Mouse (Mus musculus): ENCODE measurements around the gene Pawr.

The Pawr gene

DNA sequence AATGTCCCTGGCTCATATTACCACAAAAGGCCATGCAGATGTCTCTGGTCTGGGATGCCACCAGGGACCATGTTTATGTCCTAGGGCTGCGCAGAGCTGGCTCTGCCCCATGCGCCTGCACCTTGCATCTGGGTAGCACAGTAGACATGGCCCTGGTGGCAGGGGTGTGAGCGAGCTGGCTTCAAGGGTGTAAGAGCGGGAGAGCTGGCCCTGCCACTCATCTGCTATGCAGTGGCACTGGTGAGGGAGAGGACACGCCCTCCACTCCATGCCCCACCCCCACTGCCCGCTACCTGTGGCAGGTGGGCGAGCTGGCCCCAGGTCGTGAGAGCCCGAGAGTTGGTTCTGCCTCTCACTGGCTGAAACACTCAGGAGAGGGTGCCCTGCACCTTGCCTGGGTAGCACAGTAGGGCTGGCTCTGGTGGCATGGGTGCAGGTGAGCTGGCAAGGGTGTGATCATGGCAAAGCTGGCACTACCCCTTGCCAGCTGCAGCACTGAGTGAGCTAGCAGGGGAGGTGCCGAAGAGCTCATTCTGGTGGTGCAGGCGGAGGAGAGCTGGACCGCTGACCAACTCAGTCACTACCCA, 24.8 kb downstream of the Pawr start:
- CTCF ChIA-PET, result no interaction called here

DNA sequence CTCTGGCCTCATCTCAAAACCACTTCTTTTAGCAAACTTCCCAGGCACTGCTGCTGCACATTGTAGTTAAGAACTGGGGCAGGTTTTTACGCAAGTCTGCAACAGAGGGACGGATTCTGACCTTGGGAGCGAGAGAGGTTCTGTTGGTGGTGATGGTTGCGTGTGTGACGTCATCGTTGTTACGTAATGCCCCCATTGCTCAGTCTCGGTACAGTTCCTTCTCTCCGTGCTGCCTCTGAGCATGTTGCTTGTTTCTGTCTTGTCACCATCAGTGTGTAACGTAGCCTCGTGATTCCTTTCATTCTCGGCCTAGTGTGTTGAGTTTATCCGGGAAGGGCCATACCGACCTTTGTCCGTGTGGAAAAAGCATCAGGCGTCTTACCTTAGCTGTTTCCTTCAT, 28.1 kb downstream of the Pawr start:
- CTCF ChIA-PET, result interaction anchor here (0.6 kb wide), 1 partner anchor 524 kb away, joined by 4 read pairs; no protein-coding TSS in a partner anchor

GRCm38 (mm10) chr10:108360801-108361200, 28.9 kb downstream of the Pawr start:
- CTCF ChIA-PET, result no interaction called here

GRCm38 (mm10) chr10:108361419-108362155, 29.7 kb downstream of the Pawr start:
- CTCF ChIA-PET, result no interaction called here

DNA sequence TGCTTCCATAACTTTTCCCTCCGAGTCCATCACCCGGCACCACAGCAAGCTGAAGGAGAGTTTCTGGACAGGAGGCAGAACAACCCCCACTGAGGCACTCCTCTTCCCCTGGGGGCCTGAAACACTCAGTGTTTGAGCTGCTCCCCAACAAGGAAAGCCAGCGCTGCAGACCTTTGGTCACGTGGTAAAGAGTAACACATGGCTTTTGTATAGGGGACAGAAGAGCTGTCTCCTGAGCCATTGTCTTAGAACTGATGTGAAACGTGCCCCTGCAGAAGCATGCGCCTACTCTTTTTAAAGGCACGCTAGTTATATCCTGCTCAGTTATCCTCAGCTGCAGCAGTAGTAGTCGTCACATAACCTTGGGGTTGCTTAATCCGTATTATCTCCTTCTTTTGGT, 32.0 kb downstream of the Pawr start:
- CTCF ChIA-PET, result no interaction called here

DNA sequence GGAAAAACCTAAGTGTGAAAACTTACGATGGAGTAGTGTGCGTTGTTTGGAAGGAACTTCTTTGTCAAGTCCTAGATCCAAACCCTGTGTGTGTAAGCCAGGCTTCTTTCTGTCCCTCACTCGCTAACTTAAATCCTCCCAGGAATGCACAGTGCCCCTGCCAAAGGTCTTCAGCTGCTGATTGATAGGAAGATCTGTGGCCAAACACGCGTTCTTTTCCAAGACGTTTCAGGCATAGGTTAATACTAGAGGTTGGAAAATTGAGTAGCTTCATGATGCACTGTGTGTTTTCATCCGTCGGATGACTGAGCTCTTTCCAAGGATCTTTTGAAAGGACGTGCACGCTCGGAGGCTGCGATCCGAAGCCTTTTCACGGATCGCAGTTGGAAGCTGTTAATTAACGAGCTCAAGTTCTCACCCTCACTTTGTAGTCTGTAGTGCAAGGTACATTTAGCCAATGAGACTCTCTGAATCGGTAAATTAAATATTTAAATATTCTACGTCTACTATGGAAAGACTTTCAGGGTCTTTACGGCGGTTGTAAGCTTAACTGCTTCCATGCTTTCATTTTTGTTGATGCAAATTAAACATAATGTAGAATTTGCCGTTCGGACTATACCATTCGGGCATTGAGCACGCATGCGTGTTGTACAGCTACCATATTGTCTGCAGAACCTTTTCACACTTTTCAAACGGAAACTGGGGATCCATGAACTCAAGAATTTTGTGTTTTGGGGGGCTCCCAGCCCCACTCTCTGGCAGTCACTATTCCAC, 33.2 kb downstream of the Pawr start:
- CTCF ChIA-PET, result no interaction called here

DNA sequence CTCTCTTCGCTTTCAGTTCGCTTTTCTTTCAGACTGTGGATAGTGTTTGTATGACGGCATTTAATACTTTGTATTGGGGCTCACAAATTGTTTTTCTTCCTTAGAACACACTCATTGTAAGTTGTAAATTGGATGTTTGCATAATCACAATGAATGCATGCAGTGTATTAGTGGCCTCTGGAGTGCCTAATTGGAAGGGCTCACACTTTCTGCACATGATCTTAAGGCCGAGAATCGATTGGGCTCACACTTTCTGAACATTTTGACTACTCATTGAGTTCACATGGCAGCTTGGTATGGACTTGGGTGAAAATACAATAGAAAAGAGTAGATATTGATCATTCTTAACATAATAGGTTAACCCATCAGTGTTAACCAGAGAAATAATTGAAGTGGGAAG, 34.3 kb downstream of the Pawr start:
- CTCF ChIA-PET, result no interaction called here

DNA sequence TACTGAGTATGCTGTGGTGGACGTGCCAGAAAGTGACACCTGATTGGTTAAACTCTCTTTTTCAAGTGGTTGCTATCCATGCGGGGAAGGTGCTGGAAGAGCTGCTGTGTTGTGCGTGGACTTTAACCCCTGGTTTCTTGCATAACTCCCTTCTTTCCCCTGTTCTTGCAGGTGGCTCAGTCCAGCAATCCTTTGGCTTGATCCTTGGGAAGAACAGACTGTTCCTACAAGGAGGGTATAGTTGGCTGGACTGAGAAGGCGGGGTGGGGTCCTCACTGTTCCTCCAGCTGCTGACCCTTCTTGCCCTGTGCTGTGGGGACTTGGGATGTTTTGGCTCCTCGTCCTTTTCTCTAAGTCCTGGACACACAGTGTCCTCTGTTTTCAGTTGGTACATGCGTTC, 36.4 kb downstream of the Pawr start:
- CTCF ChIA-PET, result no interaction called here

GRCm38 (mm10) chr10:108372258-108372657, 40.3 kb downstream of the Pawr start:
- CTCF ChIA-PET, result no interaction called here

- CTCF ChIA-PET, result no interaction called here
Observed at GRCm38 (mm10) chr10:108372858-108373257, 40.9 kb downstream of the Pawr start.

GRCm38 (mm10) chr10:108375796-108376195, 43.9 kb downstream of the Pawr start:
- CTCF ChIA-PET, result no interaction called here

GRCm38 (mm10) chr10:108376366-108376765, 44.4 kb downstream of the Pawr start:
- CTCF ChIA-PET, result no interaction called here

- CTCF ChIA-PET, result no interaction called here
Observed at GRCm38 (mm10) chr10:108377369-108377768, 45.4 kb downstream of the Pawr start.

DNA sequence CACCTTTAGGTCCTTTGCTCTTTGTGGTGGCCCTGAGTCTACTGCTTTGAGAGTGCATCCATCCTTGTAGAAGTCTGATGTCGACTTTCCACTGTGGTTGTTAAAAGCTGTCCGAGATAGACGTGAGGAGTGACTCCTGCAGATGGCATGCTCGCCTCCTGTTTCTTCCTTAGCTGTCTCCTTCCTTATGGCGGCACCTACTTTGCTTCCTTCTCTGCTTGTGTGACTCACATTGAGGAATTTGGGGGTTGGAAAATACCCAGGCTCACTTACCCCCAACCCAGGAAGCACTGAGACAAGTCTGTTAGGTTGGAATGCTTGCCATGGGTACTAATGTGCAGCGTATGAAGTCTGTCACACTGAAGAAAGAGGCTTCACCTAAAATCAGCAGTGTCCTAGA, 46.1 kb downstream of the Pawr start:
- CTCF ChIA-PET, result no interaction called here

- CTCF ChIA-PET, result no interaction called here
Observed at GRCm38 (mm10) chr10:108378479-108378878, 46.6 kb downstream of the Pawr start.

GRCm38 (mm10) chr10:108380715-108381114, 48.8 kb downstream of the Pawr start:
- CTCF ChIA-PET, result no interaction called here

DNA sequence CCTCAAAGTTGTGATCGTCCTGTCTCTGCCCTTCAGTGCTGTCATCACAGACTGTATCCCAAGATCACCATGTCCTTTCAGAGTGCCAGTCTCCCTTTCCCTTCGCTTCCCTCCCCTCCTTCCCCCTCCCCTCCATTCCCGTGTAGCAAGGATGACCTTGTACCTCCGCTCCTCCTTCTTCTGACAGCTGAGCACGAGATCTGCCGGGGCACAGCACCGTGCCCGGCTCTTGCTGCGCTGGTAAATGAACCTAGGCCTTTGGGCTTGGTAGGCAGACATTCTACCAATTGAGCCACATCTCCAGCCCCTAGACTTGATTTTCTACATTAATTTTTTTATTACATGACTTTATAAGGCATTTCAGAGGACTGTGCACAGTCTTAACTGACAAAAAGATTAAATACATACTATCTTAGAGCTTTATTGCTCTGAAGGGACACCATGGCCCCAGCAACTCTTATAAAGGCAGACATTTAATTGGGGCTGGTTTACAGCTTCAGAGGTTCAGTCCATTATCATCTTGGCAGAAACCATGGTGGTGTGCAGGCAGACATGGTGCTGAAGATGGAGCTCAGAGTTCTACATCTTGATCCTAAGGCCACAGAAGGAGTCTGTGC, 52.3 kb downstream of the Pawr start:
- CTCF ChIA-PET, result no interaction called here

DNA sequence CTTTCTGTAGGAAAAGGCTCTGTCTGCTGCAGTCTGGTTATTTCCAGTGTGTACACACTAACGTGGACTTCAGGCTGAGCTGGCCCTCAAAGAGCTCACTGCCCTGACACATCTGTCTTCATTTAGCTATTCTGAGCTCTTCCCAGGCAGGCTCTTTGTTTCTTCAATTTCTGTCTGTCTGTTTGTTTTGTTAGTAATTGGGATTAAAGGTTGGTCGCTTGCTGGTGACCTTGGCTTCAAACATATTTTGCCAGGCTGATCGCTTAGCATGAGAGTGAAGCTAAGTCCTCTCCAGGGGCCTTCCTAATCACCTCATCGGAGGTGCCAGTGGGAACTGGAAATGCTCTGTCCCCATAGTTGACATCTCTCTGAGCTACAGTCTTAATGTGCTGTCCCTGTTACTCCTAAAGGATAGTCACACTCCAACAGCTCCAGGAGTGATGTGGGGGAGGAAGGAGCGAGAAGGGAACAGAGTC, 53.6 kb downstream of the Pawr start:
- CTCF ChIA-PET, result no interaction called here

- CTCF ChIA-PET, result no interaction called here
Observed at GRCm38 (mm10) chr10:108388410-108388915, 56.5 kb downstream of the Pawr start.

DNA sequence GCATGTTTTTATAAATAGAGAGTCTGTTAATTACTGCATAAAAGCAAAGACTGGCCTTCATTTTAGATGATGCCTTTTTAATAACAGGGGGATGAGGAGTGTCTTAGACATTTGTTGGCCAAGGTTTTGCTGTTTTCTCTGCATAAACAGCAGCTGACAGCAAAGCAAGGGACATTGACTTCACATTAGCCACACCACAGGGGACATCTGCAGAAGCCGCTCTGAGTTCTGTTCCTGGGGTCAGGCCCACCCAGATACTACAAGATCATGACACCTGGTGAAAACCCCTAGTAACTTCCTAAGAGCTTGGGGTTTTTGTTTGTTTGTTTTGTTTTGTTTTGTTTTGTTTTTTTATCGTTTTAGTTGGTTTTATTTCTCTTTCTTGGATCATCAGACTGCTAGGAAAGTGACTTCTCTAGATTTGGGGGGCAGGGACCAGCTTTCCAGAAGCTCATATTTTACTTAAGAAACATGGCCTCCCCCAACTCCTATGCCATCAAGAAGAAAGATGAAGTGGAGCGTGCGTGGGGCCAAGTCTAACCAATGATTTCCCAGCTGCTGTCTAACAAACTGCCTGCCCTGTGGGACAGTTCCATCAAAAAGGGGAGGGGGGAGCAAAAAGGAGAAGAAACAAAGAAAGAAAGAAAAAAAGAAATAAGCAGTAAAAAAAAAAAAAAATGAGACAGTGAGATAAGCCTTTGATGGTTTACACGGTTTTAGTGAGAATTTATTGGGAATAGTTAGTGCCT, 57.4 kb downstream of the Pawr start:
- CTCF ChIA-PET, result interaction anchor here (0.7 kb wide), 1 partner anchor 376 kb away, joined by 9 read pairs; no protein-coding TSS in a partner anchor

GRCm38 (mm10) chr10:108389927-108390287, 58.0 kb downstream of the Pawr start:
- CTCF ChIA-PET, result no interaction called here

All from spleen, embryonic (tissue).